Mouse (Mus musculus) heart, postnatal 0 days (tissue): ENCODE results near the gene Rsph14.
A peak's percentile ranks its signal among the peaks of the same experiment; 100 is the strongest.

ENCODE experiments used
- CTCF ChIP-seq: IDR thresholded peaks from 2 replicates; pipeline ENCODE4 v1.5.1; 2016; ENCODE audit warnings: antibody characterized with exemption, control low read depth, low read depth
- EP300 ChIP-seq: IDR thresholded peaks from 2 replicates; pipeline ENCODE4 v1.6.1; 2016; ENCODE audit warnings: antibody characterized with exemption, low read depth

DNA sequence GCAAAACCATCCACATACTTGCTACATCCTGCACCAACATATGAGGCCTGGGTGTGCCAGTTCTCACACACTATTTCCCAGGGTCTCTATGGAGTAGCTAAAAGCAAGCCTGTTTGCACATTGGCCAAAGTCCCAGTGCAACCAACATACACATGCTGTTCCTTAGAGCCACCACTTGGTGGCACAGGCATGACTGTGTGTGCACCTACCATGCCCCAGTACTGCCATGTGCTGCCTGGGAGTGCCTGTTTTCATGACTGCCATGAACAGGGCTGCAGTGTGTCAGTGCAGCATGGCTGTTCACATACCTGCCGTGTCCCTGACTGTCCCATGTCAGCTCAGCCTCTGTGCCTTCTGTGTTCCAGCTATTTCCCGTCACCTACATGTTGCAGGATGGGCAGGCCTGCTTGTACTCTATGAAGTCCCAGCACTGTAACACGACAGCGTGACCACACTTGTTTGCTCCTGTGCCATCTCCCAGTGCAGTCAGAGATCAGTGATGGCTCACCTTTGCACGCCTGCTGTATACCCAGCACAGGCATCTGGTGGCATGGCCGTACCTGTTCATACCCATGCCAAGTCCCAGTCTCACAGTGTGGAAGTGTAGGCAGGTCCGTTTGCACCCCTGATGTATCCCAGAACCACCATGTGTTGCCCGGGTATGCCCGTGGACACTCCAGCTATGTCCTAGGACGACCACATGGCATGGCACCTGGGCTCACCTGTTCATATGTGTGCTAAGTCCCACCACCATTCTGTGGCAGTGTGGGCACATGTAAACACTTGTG lies 95.2 kb downstream of the Rsph14 start:
- TF ChIP-seq CTCF (peak; percentile 73), EP300 (no peak)
